Mouse (Mus musculus) small intestine, adult 2 months (tissue): ENCODE results near the gene Fndc3b.

Experiments used
- CTCF ChIP-seq: fragments of 200-500 bp; IDR thresholded peaks from 2 replicates; pipeline ENCODE4 v1.5.1; 2012; ENCODE audit warnings: low read depth, mild to moderate bottlenecking, control low read depth, inconsistent platforms, low read length, moderate library complexity, mixed read lengths; ENCODE audit not compliant: insufficient replicate concordance, insufficient read length; ENCODE audit errors: extremely low read depth
- POLR2A ChIP-seq: fragments of 200-500 bp; IDR thresholded peaks from 2 replicates; pipeline ENCODE4 v1.6.1; 2012; ENCODE audit warnings: low read depth, mild to moderate bottlenecking, control low read depth, inconsistent platforms, low read length, moderate library complexity

GRCm38 (mm10) chr3:27577349-27578025 is 133.6 kb downstream of the Fndc3b start:
- TF ChIP-seq POLR2A (no peak), CTCF (no peak)
